Mouse (Mus musculus): ENCODE data around the gene Tmem145.

GRCm38 (mm10) chr7:25311193-25311592 is 5.3 kb downstream of the Tmem145 start:
- TF ChIP-seq CTCF (IDR thresholded peaks at IDR 0.05; ENCODE audit: low read depth) (no peak), EP300 (IDR thresholded peaks at IDR 0.05; ENCODE audit: low read depth) (no peak)

All from heart, postnatal 0 days (tissue).